Mouse (Mus musculus): ENCODE results near the gene Sh3bp5l. TPM values are rescaled to one million over a fixed set of nuclear protein-coding genes. Genes with fewer than 3 reads are reported as not detected.
A peak's percentile ranks its signal among the peaks of the same experiment; 100 is the strongest.
"Not testable (repeated sequence)": the region's sequence is repeated elsewhere in the genome, so short reads cannot be mapped to it uniquely, and the experiment has no call there.

The Sh3bp5l gene
- total and polyA plus RNA-seq, 2 experiments from 2014 or later: 39.7 to 51.8 TPM

DNA sequence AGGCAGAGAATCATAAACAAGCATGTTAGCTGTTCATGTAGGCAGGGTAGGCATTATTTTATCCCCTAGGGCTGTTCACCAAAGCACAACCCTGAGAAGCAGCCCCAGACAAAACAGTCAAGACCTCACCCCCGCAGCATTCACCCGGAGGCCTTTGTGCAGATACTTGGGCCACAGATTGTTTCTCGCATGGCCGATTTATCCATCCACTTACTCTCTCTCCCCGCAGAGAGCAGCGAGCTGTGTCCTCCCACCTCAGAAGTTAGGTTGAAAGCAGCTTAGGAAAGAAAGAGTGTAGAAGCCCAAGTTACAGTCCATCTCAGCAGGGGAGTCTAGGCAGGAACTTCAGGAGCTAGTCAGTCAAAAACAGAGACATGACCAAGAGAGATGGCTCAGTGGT, 33.1 kb upstream of the Sh3bp5l start:
- no peak for ATAC-seq
- 39% methylated on average over 6 of the region's 6 CpGs for WGBS
- Histone ChIP-seq H3K27ac (no peak overlapping the region), H3K4me1 (ENCODE audit: insufficient read depth, low read length) (no peaks in the 10 kb centered on the region), H3K9ac (replicated peaks; ENCODE audit: low read length) (no peak overlapping the region), H3K4me3 (ENCODE audit: low read length) (no peak overlapping the region), H3K9me3 (ENCODE audit: low read length) (no peaks in the 10 kb centered on the region), H3K36me3 (ENCODE audit: insufficient read depth, low read length) (no peaks in the 10 kb centered on the region), H3K27me3 (ENCODE audit: insufficient read depth, low read length) (no peaks in the 10 kb centered on the region), H3K4me2 (ENCODE audit: low read depth, low read length) (no peak overlapping the region)
- DNase-seq (ENCODE audit: low spot score): no peak
- TF ChIP-seq CTCF (IDR thresholded peaks at IDR 0.05; ENCODE audit: low read depth): no peak

DNA sequence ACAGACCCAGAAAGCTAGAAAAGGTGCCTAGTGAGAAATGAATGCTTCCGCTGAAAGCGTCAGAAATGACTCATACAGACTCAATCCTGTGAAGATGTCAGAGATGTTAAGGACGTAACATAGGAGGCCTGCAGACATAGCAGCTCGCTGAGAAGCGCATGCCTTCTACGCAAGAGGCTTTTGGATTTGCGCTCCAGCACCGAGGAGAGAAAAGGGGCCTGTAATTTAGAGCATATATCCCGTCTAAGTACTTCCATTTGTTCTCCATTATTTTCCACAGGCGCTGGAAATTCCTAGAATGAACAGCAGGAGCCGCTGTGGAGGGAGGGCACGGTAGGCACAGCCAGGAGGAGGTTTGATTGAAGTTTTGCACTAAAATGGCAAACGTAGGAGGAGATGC, 29.5 kb upstream of the Sh3bp5l start:
- H3K9me3 ChIP-seq (ENCODE audit: low read length): no peaks in the 10 kb centered on the region
- DNase-seq (ENCODE audit: low spot score): peak; percentile 79
- 12% methylated on average over 13 of the region's 13 CpGs for WGBS
- peak overlapping the region; percentile 63 for H3K4me3 ChIP-seq (ENCODE audit: low read length)
- H3K36me3 ChIP-seq (ENCODE audit: insufficient read depth, low read length): no peaks in the 10 kb centered on the region
- peak overlapping the region; percentile 68 for H3K4me2 ChIP-seq (ENCODE audit: low read depth, low read length)
- peak; percentile 83 for TF ChIP-seq CTCF (IDR thresholded peaks at IDR 0.05; ENCODE audit: low read depth)
- H3K9ac ChIP-seq (replicated peaks; ENCODE audit: low read length): 0 out of 2 replicates have a peak overlapping the region, but pooled peaks have one; percentile 17
- peak overlapping the region; percentile 72 for H3K27ac ChIP-seq
- ATAC-seq: 0 out of 2 replicates have a peak, but pooled peaks have one; percentile 4
- H3K27me3 ChIP-seq (ENCODE audit: insufficient read depth, low read length): no peaks in the 10 kb centered on the region
- H3K4me1 ChIP-seq (ENCODE audit: insufficient read depth, low read length): 0 out of 2 replicates have a peak, but pooled peaks cover 4% of the 10 kb centered on the region

DNA sequence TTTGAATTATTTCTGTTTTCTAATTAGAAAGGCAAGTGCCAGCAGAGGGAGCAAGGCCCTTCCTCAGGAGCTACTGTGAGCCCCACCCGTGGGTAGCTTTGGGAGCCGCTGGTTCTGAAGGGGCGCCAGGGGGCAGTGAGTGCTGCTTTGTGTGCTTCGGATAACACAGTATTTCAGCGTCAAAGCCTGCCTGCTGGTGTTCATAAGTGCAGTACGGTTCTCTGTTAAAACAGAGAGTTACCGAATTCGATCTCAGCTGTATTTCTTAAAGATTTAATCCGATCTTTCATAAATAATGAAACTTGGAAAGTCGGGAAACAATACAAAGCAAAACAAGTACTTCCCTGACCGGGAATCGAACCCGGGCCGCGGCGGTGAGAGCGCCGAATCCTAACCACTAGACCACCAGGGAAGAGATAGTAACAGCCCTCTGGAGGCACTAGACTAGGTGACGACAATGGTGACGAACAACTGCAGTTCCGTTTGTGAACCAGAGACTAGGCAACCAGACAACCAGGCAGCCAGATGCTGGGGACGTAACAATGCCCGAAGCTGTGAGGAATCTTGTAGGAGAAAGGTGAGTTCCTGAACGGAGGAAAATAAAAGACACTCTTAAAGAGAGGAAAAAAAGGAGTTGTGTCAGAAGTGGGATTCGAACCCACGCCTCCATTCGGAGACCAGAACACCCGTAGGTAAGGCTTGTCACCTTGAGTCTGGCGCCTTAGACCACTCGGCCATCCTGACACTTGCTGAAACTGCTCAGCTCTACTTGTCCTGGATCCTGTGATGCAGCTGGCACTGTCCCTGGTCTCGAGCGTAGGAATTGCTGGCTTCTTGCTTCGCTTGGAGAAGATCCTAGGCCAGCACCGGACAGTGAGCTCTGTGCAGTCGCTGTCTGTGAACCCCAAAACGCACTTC, 28.4 kb upstream of the Sh3bp5l start:
- no peaks in the 10 kb centered on the region for H3K9me3 ChIP-seq (ENCODE audit: low read length)
- peak; percentile 89 for TF ChIP-seq CTCF (IDR thresholded peaks at IDR 0.05; ENCODE audit: low read depth)
- peaks cover 5% of the 10 kb centered on the region; the same call in 1 of the 2 replicates for H3K4me1 ChIP-seq (ENCODE audit: insufficient read depth, low read length)
- H3K36me3 ChIP-seq (ENCODE audit: insufficient read depth, low read length): no peaks in the 10 kb centered on the region
- peak overlapping the region; percentile 63 for H3K4me3 ChIP-seq (ENCODE audit: low read length)
- H3K4me2 ChIP-seq (ENCODE audit: low read depth, low read length): peak overlapping the region; percentile 68
- H3K27ac ChIP-seq: peak overlapping the region; percentile 73
- DNase-seq (ENCODE audit: low spot score): peak; percentile 97
- H3K9ac ChIP-seq (replicated peaks; ENCODE audit: low read length): peak overlapping the region; percentile 42
- ATAC-seq: peak; percentile 92
- under 1% methylated on average over 36 of the region's 36 CpGs for WGBS
- H3K27me3 ChIP-seq (ENCODE audit: insufficient read depth, low read length): no peaks in the 10 kb centered on the region

DNA sequence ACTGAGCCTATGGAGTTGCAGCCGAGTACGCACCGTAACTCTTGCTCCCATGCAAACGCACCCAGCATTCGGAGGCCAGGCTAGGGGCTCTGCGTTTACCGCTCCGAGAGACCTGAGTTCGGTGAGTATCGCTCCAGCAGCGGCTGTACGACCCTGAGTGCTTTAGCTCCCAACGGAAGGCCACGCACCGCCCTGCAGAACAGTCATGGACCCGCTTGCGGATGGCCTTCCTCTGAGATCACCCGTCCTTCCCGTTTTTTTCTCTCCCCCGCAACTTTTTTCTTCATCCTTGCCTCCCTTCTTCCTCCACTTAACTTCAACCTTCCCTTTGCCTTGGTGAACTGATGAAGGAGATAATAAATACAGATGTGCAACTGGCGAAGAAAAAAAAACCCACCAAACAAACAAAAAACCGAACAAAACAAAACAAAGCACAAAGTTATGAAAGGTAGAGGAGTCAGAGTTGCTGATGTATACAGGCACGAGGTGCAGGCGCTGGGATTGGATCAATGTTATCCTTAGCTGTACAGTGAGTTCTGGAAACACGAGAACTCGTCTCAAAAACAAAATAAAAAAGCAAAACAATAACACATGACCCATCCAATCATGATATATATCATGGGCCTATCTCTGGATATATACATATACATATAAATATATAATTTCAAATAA, 27.6 kb upstream of the Sh3bp5l start:
- H3K27me3 ChIP-seq (ENCODE audit: insufficient read depth, low read length): no peaks in the 10 kb centered on the region
- no peaks in the 10 kb centered on the region for H3K9me3 ChIP-seq (ENCODE audit: low read length)
- H3K4me3 ChIP-seq (ENCODE audit: low read length): peak overlapping the region; percentile 63
- no peaks in the 10 kb centered on the region for H3K36me3 ChIP-seq (ENCODE audit: insufficient read depth, low read length)
- no peak for ATAC-seq
- peaks cover 13% of the 10 kb centered on the region for H3K4me1 ChIP-seq (ENCODE audit: insufficient read depth, low read length)
- H3K27ac ChIP-seq: peak overlapping the region; percentile 73
- WGBS: under 1% methylated on average over 26 of the region's 26 CpGs
- TF ChIP-seq CTCF (IDR thresholded peaks at IDR 0.05; ENCODE audit: low read depth): no peak
- no peak for DNase-seq (ENCODE audit: low spot score)
- peak overlapping the region; percentile 68 for H3K4me2 ChIP-seq (ENCODE audit: low read depth, low read length)
- H3K9ac ChIP-seq (replicated peaks; ENCODE audit: low read length): peak overlapping the region; percentile 42

DNA sequence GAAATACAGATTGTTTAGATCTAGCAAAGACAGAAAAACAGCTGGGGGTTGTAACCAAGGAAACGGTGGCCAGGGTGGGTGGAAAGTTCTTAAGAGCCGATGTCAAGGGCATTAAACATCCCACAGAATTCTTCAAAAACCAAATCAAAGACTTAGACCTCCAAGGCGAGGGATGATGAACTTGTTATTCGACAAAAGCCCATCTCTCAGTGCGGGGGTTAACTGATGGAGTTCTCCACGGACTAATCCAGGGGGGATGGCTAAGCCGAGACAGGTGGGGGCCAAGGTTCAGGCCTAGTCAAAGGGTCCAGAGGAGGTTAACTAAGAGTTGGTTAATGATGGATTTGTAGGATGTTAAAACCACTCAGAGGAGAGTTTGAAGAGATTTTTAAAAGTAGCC, 26.9 kb upstream of the Sh3bp5l start:
- H3K27ac ChIP-seq: no peak overlapping the region
- H3K9ac ChIP-seq (replicated peaks; ENCODE audit: low read length): no peak overlapping the region
- ATAC-seq (no peak), DNase-seq (ENCODE audit: low spot score) (peak; percentile 21)
- no peak for TF ChIP-seq CTCF (IDR thresholded peaks at IDR 0.05; ENCODE audit: low read depth)
- H3K4me2 ChIP-seq (ENCODE audit: low read depth, low read length): peak overlapping the region; percentile 68
- no peaks in the 10 kb centered on the region for H3K36me3 ChIP-seq (ENCODE audit: insufficient read depth, low read length)
- WGBS: 9% methylated on average over 7 of the region's 7 CpGs
- H3K9me3 ChIP-seq (ENCODE audit: low read length): no peaks in the 10 kb centered on the region
- no peaks in the 10 kb centered on the region for H3K27me3 ChIP-seq (ENCODE audit: insufficient read depth, low read length)
- H3K4me3 ChIP-seq (ENCODE audit: low read length): peak overlapping the region; percentile 63
- peaks cover 14% of the 10 kb centered on the region for H3K4me1 ChIP-seq (ENCODE audit: insufficient read depth, low read length)

DNA sequence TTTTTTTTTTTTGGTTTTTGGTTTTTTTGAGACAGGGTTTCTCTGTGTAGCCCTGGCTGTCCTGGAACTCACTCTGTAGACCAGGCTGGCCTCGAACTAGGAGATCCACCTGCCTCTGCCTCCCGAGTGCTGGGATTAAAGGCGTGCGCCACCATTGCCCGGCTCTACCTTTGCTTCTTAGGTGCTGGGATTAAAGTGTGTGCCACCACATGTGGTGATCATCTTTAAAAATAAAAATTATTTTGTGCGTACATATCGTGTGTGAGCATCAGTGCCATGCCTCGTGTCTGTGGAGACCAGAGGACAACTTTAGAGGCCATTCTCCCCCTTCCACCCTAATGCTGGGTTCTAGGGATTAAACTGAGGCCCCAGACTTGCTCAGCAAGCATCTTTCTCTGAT, 25.2 kb upstream of the Sh3bp5l start:
- not testable (repeated sequence) for DNase-seq (ENCODE audit: low spot score); H3K27ac ChIP-seq; ATAC-seq; H3K9me3 ChIP-seq (ENCODE audit: low read length); H3K9ac ChIP-seq (replicated peaks; ENCODE audit: low read length); H3K36me3 ChIP-seq (ENCODE audit: insufficient read depth, low read length); H3K4me2 ChIP-seq (ENCODE audit: low read depth, low read length); H3K27me3 ChIP-seq (ENCODE audit: insufficient read depth, low read length); H3K4me3 ChIP-seq (ENCODE audit: low read length)
- 93% methylated on average over 8 of the region's 8 CpGs for WGBS
- peaks cover 14% of the 10 kb centered on the region for H3K4me1 ChIP-seq (ENCODE audit: insufficient read depth, low read length)

Data from hindbrain, postnatal 0 days (tissue).